Mouse (Mus musculus) intestine, postnatal 0 days (tissue): ENCODE results near the gene Il21. TPM values are rescaled to one million over a fixed set of nuclear protein-coding genes. Genes with fewer than 3 reads are reported as not detected.
A peak's percentile ranks its signal among the peaks of the same experiment; 100 is the strongest.

Source experiments
- ATAC-seq: fragments of 200-750 bp; cut with Nextera tagmentation; 2 replicates; pipeline ENCODE4 v1.8.0; 2017; ENCODE audit warnings: mild to moderate bottlenecking, moderate TSS enrichment, moderate library complexity
- H3K27ac ChIP-seq: fragments of 300-500 bp; sonication (generic); 2 replicates; pipeline ENCODE4 v1.5.1; 2014; ENCODE audit warnings: mild to moderate bottlenecking, low read depth, low read length, moderate library complexity
- H3K27me3 ChIP-seq: fragments of 300-500 bp; sonication (generic); replicated peaks from 2 replicates; pipeline ENCODE4 v1.6.1; 2014; ENCODE audit warnings: low read length, mixed read lengths; ENCODE audit not compliant: control insufficient read depth, insufficient read depth
- H3K36me3 ChIP-seq: fragments of 300-500 bp; sonication (generic); 2 replicates; pipeline ENCODE4 v1.6.1; 2014; ENCODE audit warnings: mild to moderate bottlenecking, moderate library complexity; ENCODE audit not compliant: control insufficient read depth, insufficient read depth
- H3K4me1 ChIP-seq: fragments of 300-500 bp; sonication (generic); replicated peaks from 2 replicates; pipeline ENCODE4 v1.6.1; 2014; ENCODE audit warnings: antibody characterized with exemption, low read length, mixed read lengths; ENCODE audit not compliant: control insufficient read depth, insufficient read depth
- H3K4me2 ChIP-seq: fragments of 300-500 bp; sonication (generic); replicated peaks from 2 replicates; pipeline ENCODE4 v1.6.1; 2014; ENCODE audit warnings: low read depth, mild to moderate bottlenecking, moderate library complexity
- H3K4me3 ChIP-seq: fragments of 300-500 bp; sonication (generic); 2 replicates; pipeline ENCODE4 v1.5.1; 2014; ENCODE audit warnings: low read depth, low read length
- H3K9ac ChIP-seq: fragments of 300-500 bp; sonication (generic); 2 replicates; pipeline ENCODE4 v1.6.1; 2014; ENCODE audit warnings: mild to moderate bottlenecking, low read depth, low read length
- H3K9me3 ChIP-seq: fragments of 300-500 bp; sonication (generic); 2 replicates; pipeline ENCODE4 v1.6.1; 2016; ENCODE audit warnings: mixed run types; ENCODE audit not compliant: control insufficient read depth
- CTCF ChIP-seq: sonication (generic); IDR thresholded peaks from 2 replicates; pipeline ENCODE4 v1.5.1; 2016; ENCODE audit warnings: low read depth, mild to moderate bottlenecking, control low read depth, antibody characterized with exemption, moderate library complexity
- WGBS: fragments of 180-500 bp; shearing (Covaris S2); extraction: QIAGEN DNeasy Blood & Tissue Kit; methylation state at CpG from one replicate; pipeline ENCODE4 v1.1.7; 2014; 5-methylcytosine and 5-hydroxymethylcytosine counted together
- microRNA-seq: library from miRNA; unstranded; fragments of <30 nt; microRNA quantifications from one replicate; pipeline ENCODE4, GENCODE M21; 2016
- polyA plus RNA-seq: library from polyadenylated mRNA; unstranded; fragments of >200 nt; fragmentation: Nextera tagmentation; extraction: Ambion mirVana; gene quantifications from 2 replicates; pipeline ENCODE4 v1.2.1, GENCODE M21; 2015

The Il21 gene
- polyA plus RNA-seq, 1 experiment from 2014 or later, result not detected

GRCm38 (mm10) chr3:37181041-37181440 lies 51.4 kb downstream of the Il21 start:
- Histone ChIP-seq H3K9ac (no peak overlapping the region), H3K4me1 (no peaks in the 10 kb centered on the region), H3K36me3 (no peaks in the 10 kb centered on the region), H3K4me2 (no peak overlapping the region), H3K27me3 (no peaks in the 10 kb centered on the region), H3K4me3 (no peak overlapping the region), H3K27ac (no peak overlapping the region), H3K9me3 (no peaks in the 10 kb centered on the region)
- 29% methylated on average over 2 of the region's 2 CpGs for WGBS
- no peak for ATAC-seq
- no peak for TF ChIP-seq CTCF

- H3K4me1 ChIP-seq, result no peaks in the 10 kb centered on the region
- H3K4me3 ChIP-seq, result no peak overlapping the region
- peak; percentile 54 for TF ChIP-seq CTCF
- no peaks in the 10 kb centered on the region for H3K36me3 ChIP-seq
- no peak overlapping the region for H3K27ac ChIP-seq
- no peaks in the 10 kb centered on the region for H3K27me3 ChIP-seq
- H3K9me3 ChIP-seq, result no peaks in the 10 kb centered on the region
- no peak for ATAC-seq
- H3K9ac ChIP-seq, result no peak overlapping the region
- H3K4me2 ChIP-seq, result no peak overlapping the region
- WGBS, result 79% methylated on average over 12 of the region's 12 CpGs
These were observed 52.2 kb downstream of the Il21 start for GRCm38 (mm10) chr3:37180039-37180743.

- H3K4me2 ChIP-seq, result no peak overlapping the region
- no peaks in the 10 kb centered on the region for H3K4me1 ChIP-seq
These were observed 53.0 kb downstream of the Il21 start for GRCm38 (mm10) chr3:37179472-37179871.

GRCm38 (mm10) chr3:37174711-37175572 lies 57.5 kb downstream of the Il21 start:
- WGBS, result 62% methylated on average over 10 of the region's 10 CpGs
- Histone ChIP-seq H3K4me2 (no peak overlapping the region), H3K4me1 (no peaks in the 10 kb centered on the region), H3K36me3 (no peaks in the 10 kb centered on the region), H3K4me3 (no peak overlapping the region), H3K27ac (no peak overlapping the region), H3K9me3 (no peaks in the 10 kb centered on the region), H3K27me3 (no peaks in the 10 kb centered on the region), H3K9ac (no peak overlapping the region)
- no peak for ATAC-seq
- no peak for TF ChIP-seq CTCF

More at GRCm38 (mm10) chr3:37179472-37179871, 53.0 kb downstream of the Il21 start:
- no peaks in the 10 kb centered on the region for H3K27me3 ChIP-seq
- no peak overlapping the region for H3K9ac ChIP-seq
- no peak overlapping the region for H3K4me3 ChIP-seq
- TF ChIP-seq CTCF, result no peak
- no peak for ATAC-seq
- H3K9me3 ChIP-seq, result no peaks in the 10 kb centered on the region
- 91% methylated on average over 9 of the region's 9 CpGs for WGBS
- no peaks in the 10 kb centered on the region for H3K36me3 ChIP-seq
- H3K27ac ChIP-seq, result no peak overlapping the region

- no peak overlapping the region for H3K4me2 ChIP-seq
These were observed 59.2 kb downstream of the Il21 start for GRCm38 (mm10) chr3:37173285-37173684.

More at GRCm38 (mm10) chr3:37173285-37173684, 59.2 kb downstream of the Il21 start:
- H3K9me3 ChIP-seq, result no peaks in the 10 kb centered on the region
- H3K9ac ChIP-seq, result no peak overlapping the region
- no peaks in the 10 kb centered on the region for H3K27me3 ChIP-seq
- H3K27ac ChIP-seq, result no peak overlapping the region
- no peak overlapping the region for H3K4me3 ChIP-seq
- 88% methylated on average over 8 of the region's 8 CpGs for WGBS
- TF ChIP-seq CTCF, result no peak
- no peaks in the 10 kb centered on the region for H3K4me1 ChIP-seq
- H3K36me3 ChIP-seq, result no peaks in the 10 kb centered on the region
- no peak for ATAC-seq

Small RNA genes lying within 50 kb of the gene (microRNA-seq; reads per million reads assigned to microRNA genes)
- gene Gm24169, result not detected

Other genes with a start within 250 kb of the Il21 start
- gene Adad1, start 169.1 kb downstream of the Il21 start, polyA plus RNA-seq, result 0.09 TPM in 1 of 2 replicates, not detected in the other
- gene Il2, start 106.7 kb downstream of the Il21 start, polyA plus RNA-seq, result 0.46 and 0.56 TPM in 2 replicates
- 1.7 TPM in 2 replicates for gene Bbs12, start 79.9 kb upstream of the Il21 start, polyA plus RNA-seq
- 1.0 and 1.4 TPM in 2 replicates for gene Cetn4, start 80.1 kb upstream of the Il21 start, polyA plus RNA-seq
- gene Fgf2, start 115.7 kb upstream of the Il21 start, polyA plus RNA-seq, result 1.0 and 1.1 TPM in 2 replicates
- 13.1 and 15.9 TPM in 2 replicates for gene Spata5, start 187.3 kb upstream of the Il21 start, polyA plus RNA-seq
- gene Nudt6, start 187.6 kb upstream of the Il21 start, polyA plus RNA-seq, result 6.2 and 7.5 TPM in 2 replicates